In genomic region chr1:157236650-157237344, GRCm38 (mm10) we compare ENCODE assay signal across 8 mouse cellular contexts.
A peak's percentile ranks its signal among the peaks of the same experiment; 100 is the strongest.
DNase-seq lines count a peak whose midpoint lies in the region; ATAC-seq and TF ChIP-seq lines count a peak whose summit lies in the region.
"Not testable (repeated sequence)": the region's sequence is repeated elsewhere in the genome, so short reads cannot be mapped to it uniquely, and the experiment has no call there.

No protein-coding gene starts in this region.

- H3K4me3 ChIP-seq in MEL (ENCODE audit: control insufficient read depth in 1 of 2, insufficient read depth in 1 of 2, low read depth in 2 of 2, low read length in 2 of 2); liver, embryonic 11.5 days (ENCODE audit: low read depth, low read length); liver, embryonic 12.5 days; liver, embryonic 13.5 days (replicated peaks); liver, embryonic 14.5 days (ENCODE audit: insufficient read depth in 1 of 2, low read depth in 2 of 2, low read length in 2 of 2); liver, embryonic 15.5 days (replicated peaks); liver, embryonic 16.5 days (ENCODE audit: low read depth, low read length): not testable (repeated sequence)

- peak; percentile 77 for ATAC-seq in liver, embryonic 11.5 days (replicated peaks; ENCODE audit: low FRiP score)
- peak; percentile 69 for ATAC-seq in liver, embryonic 12.5 days
- ATAC-seq in liver, embryonic 13.5 days (ENCODE audit: low read depth), result peak; percentile 58
- peak; percentile 68; the same call in 1 of the 2 replicates for ATAC-seq in liver, embryonic 14.5 days (ENCODE audit: insufficient read depth)
- 0 out of 2 replicates have a peak, but pooled peaks have one; percentile 40 for ATAC-seq in liver, embryonic 15.5 days (ENCODE audit: insufficient read depth)
- ATAC-seq in liver, embryonic 16.5 days (ENCODE audit: low read depth), result 0 out of 2 replicates have a peak, but pooled peaks have one; percentile 32

- not testable (repeated sequence) for H3K27me3 ChIP-seq in MEL (ENCODE audit: control insufficient read depth in 1 of 2, insufficient read depth in 2 of 2, low read length in 2 of 2); liver, embryonic 11.5 days (replicated peaks; ENCODE audit: control insufficient read depth, insufficient read depth, low read length); liver, embryonic 12.5 days (replicated peaks); liver, embryonic 13.5 days; liver, embryonic 14.5 days (ENCODE audit: control insufficient read depth, insufficient read depth, low read length); liver, embryonic 15.5 days; liver, embryonic 16.5 days (ENCODE audit: control insufficient read depth, insufficient read depth, low read depth, low read length)

- not testable (repeated sequence) for H3K27ac ChIP-seq in MEL (ENCODE audit: control insufficient read depth, low read depth, low read length); liver, embryonic 11.5 days (ENCODE audit: low read depth, low read length); liver, embryonic 12.5 days; liver, embryonic 13.5 days; liver, embryonic 14.5 days; liver, embryonic 15.5 days (replicated peaks); liver, embryonic 16.5 days (ENCODE audit: low read length)

- not testable (repeated sequence) for H3K4me2 ChIP-seq in liver, embryonic 11.5 days; liver, embryonic 12.5 days; liver, embryonic 13.5 days; liver, embryonic 14.5 days (ENCODE audit: low read depth); liver, embryonic 15.5 days; liver, embryonic 16.5 days (ENCODE audit: low read depth, low read length)

- not testable (repeated sequence) for H3K79me2 ChIP-seq in MEL (ENCODE audit: control insufficient read depth, insufficient read depth, low read length, poor library complexity)

- not testable (repeated sequence) for H3K9ac ChIP-seq in MEL (ENCODE audit: control insufficient read depth, low read depth, low read length, poor library complexity, severe bottlenecking); liver, embryonic 11.5 days (ENCODE audit: low read depth, low read length); liver, embryonic 12.5 days; liver, embryonic 13.5 days; liver, embryonic 14.5 days (replicated peaks); liver, embryonic 15.5 days; liver, embryonic 16.5 days (ENCODE audit: low read depth, low read length)

- TF ChIP-seq RAD21 in MEL (IDR thresholded peaks at IDR 0.05; ENCODE audit: low read depth, low read length), result not testable (repeated sequence)

- WGBS in liver, embryonic 11.5 days, result 74% methylated on average over 4 of the region's 4 CpGs
- 50% methylated on average over 4 of the region's 4 CpGs for WGBS in liver, embryonic 12.5 days (ENCODE audit: insufficient replicate concordance)
- WGBS in liver, embryonic 13.5 days (ENCODE audit: insufficient replicate concordance), result 61% methylated on average over 4 of the region's 4 CpGs
- WGBS in liver, embryonic 14.5 days (ENCODE audit: insufficient replicate concordance), result 55% methylated on average over 4 of the region's 4 CpGs
- WGBS in liver, embryonic 15.5 days (ENCODE audit: insufficient replicate concordance), result 48% methylated on average over 4 of the region's 4 CpGs
- WGBS in liver, embryonic 16.5 days (ENCODE audit: insufficient replicate concordance), result 57% methylated on average over 4 of the region's 4 CpGs

- not testable (repeated sequence) for H3K9me3 ChIP-seq in MEL (replicated peaks; ENCODE audit: insufficient read depth, low read length); liver, embryonic 11.5 days (ENCODE audit: control insufficient read depth, low read length); liver, embryonic 12.5 days (replicated peaks); liver, embryonic 13.5 days (replicated peaks); liver, embryonic 14.5 days (ENCODE audit: control insufficient read depth, low read length); liver, embryonic 15.5 days (replicated peaks); liver, embryonic 16.5 days (replicated peaks; ENCODE audit: control insufficient read depth, low read length)

- not testable (repeated sequence) for H3K4me1 ChIP-seq in MEL (ENCODE audit: control insufficient read depth in 1 of 2, insufficient read depth in 2 of 2, low read length in 2 of 2); liver, embryonic 11.5 days (replicated peaks; ENCODE audit: control insufficient read depth, insufficient read depth, low read length); liver, embryonic 12.5 days; liver, embryonic 13.5 days (replicated peaks); liver, embryonic 14.5 days (replicated peaks; ENCODE audit: control insufficient read depth in 2 of 2, insufficient read depth in 2 of 2, low read length in 1 of 2); liver, embryonic 15.5 days (replicated peaks); liver, embryonic 16.5 days (ENCODE audit: control insufficient read depth, low read depth, low read length)

- not testable (repeated sequence) for DNase-seq in MEL (ENCODE audit: low read depth, low spot score); liver, embryonic 11.5 days (ENCODE audit: low spot score); liver, embryonic 13.5 days; liver, embryonic 14.5 days (ENCODE audit: low read depth in 3 of 3, low spot score in 3 of 3)
- peak; percentile 5 for DNase-seq in c-Kit-positive CD71-positive TER-119-positive erythroid progenitor cells, embryonic 14.5 days (ENCODE audit: low spot score)

- not testable (repeated sequence) for TF ChIP-seq CTCF in MEL (IDR thresholded peaks at IDR 0.05 in 2 of 3, conservative IDR thresholded peaks at IDR 0.05 in 1 of 3; ENCODE audit: control insufficient read depth in 1 of 3, insufficient read depth in 1 of 3, low read depth in 2 of 3, low read length in 3 of 3, poor library complexity in 1 of 3, severe bottlenecking in 1 of 3); liver, embryonic 14.5 days (IDR thresholded peaks at IDR 0.05; ENCODE audit: low read depth)

- not testable (repeated sequence) for H3K36me3 ChIP-seq in MEL (ENCODE audit: control insufficient read depth in 1 of 2, insufficient read depth in 2 of 2, low read length in 2 of 2); liver, embryonic 11.5 days (ENCODE audit: control insufficient read depth, insufficient read depth, low read length); liver, embryonic 12.5 days; liver, embryonic 13.5 days; liver, embryonic 14.5 days (replicated peaks; ENCODE audit: control insufficient read depth, insufficient read depth, low read depth); liver, embryonic 15.5 days (replicated peaks); liver, embryonic 16.5 days (ENCODE audit: control insufficient read depth, insufficient read depth)

- TF ChIP-seq EP300 in MEL (IDR thresholded peaks at IDR 0.05; ENCODE audit: low read depth in 1 of 2, low read length in 2 of 2), result peak; percentile 34 to 51; a peak in 2 of 4 replicates
- not testable (repeated sequence) for TF ChIP-seq EP300 in liver, embryonic 14.5 days (IDR thresholded peaks at IDR 0.05; ENCODE audit: low read depth)

- TF ChIP-seq POLR2A in MEL (IDR thresholded peaks at IDR 0.05; ENCODE audit: control insufficient read depth in 1 of 2, insufficient read depth in 1 of 2, low read depth in 1 of 2, low read length in 2 of 2, poor library complexity in 1 of 2), result not testable (repeated sequence)

TF ChIP-seq in MEL, 35 proteins besides CTCF, POLR2A, EP300 and RAD21:
- TF ChIP-seq TCF12 (IDR thresholded peaks at IDR 0.05; ENCODE audit: low read depth, low read length) (peak; percentile 46; the same call in 1 of the 2 replicates), GATA1 (IDR thresholded peaks at IDR 0.05; ENCODE audit: low read depth, low read length) (peak; percentile 52; the same call in 1 of the 2 replicates)
